Mouse (Mus musculus) hindbrain, embryonic 14.5 days (tissue): Measurements from ENCODE around the gene Slc16a8. TPM values are rescaled to one million over a fixed set of nuclear protein-coding genes. Genes with fewer than 3 reads are reported as not detected.

Source experiments
- ATAC-seq: fragments of 200-750 bp; cut with Nextera tagmentation; 2 replicates; pipeline ENCODE4 v1.8.0; 2017; ENCODE audit warnings: moderate number of reproducible peaks, mild to moderate bottlenecking, moderate TSS enrichment, moderate library complexity; ENCODE audit not compliant: low FRiP score
- DNase-seq: peaks from one replicate; pipeline ENCODE4 v3.0.0-alpha.2; 2015; ENCODE audit warnings: low spot score
- H3K27ac ChIP-seq: fragments of 300-500 bp; sonication (generic); 2 replicates; pipeline ENCODE4 v1.5.1; 2014; ENCODE audit warnings: mild to moderate bottlenecking, moderate library complexity
- H3K27me3 ChIP-seq: fragments of 300-500 bp; sonication (generic); 2 replicates; pipeline ENCODE4 v1.6.1; 2014; ENCODE audit warnings: mild to moderate bottlenecking, low read length, mixed read lengths; ENCODE audit not compliant: control insufficient read depth, insufficient read depth
- H3K36me3 ChIP-seq: fragments of 300-500 bp; sonication (generic); replicated peaks from 2 replicates; pipeline ENCODE4 v1.6.1; 2014; ENCODE audit not compliant: control insufficient read depth, insufficient read depth
- H3K4me1 ChIP-seq: fragments of 300-500 bp; sonication (generic); replicated peaks from 2 replicates; pipeline ENCODE4 v1.6.1; 2014; ENCODE audit warnings: antibody characterized with exemption, low read length, mixed read lengths; ENCODE audit not compliant: control insufficient read depth, insufficient read depth
- H3K4me2 ChIP-seq: fragments of 300-500 bp; sonication (generic); replicated peaks from 2 replicates; pipeline ENCODE4 v1.6.1; 2014; ENCODE audit warnings: mild to moderate bottlenecking, moderate library complexity
- H3K4me3 ChIP-seq: fragments of 300-500 bp; sonication (generic); replicated peaks from 2 replicates; pipeline ENCODE4 v1.5.1; 2014; ENCODE audit warnings: mild to moderate bottlenecking, low read length
- H3K9ac ChIP-seq: fragments of 300-500 bp; sonication (generic); 2 replicates; pipeline ENCODE4 v1.6.1; 2014
- H3K9me3 ChIP-seq: fragments of 300-500 bp; sonication (generic); 2 replicates; pipeline ENCODE4 v1.6.1; 2016; ENCODE audit warnings: low read length; ENCODE audit not compliant: control insufficient read depth
- WGBS: fragments of 180-500 bp; shearing (Covaris S2); extraction: QIAGEN DNeasy Blood & Tissue Kit; methylation state at CpG from one replicate; pipeline ENCODE4 v1.1.7; 2014; 5-methylcytosine and 5-hydroxymethylcytosine counted together
- polyA plus RNA-seq: library from polyadenylated mRNA; unstranded; fragments of >200 nt; fragmentation: Nextera tagmentation; extraction: Ambion mirVana; gene quantifications from 2 replicates; pipeline ENCODE4 v1.2.1, GENCODE M21; 2014

Gene Slc16a8
- polyA plus RNA-seq, 1 experiment from 2014 or later, result 1.2 TPM

GRCm38 (mm10) chr15:79252580-79252979, 2.0 kb downstream of the Slc16a8 start:
- Histone ChIP-seq H3K27me3 (peaks cover 42% of the 10 kb centered on the region), H3K9ac (peak overlapping the region; percentile 60), H3K9me3 (no peaks in the 10 kb centered on the region), H3K4me2 (peak overlapping the region; percentile 74), H3K36me3 (peaks cover 19% of the 10 kb centered on the region), H3K4me3 (peak overlapping the region; percentile 32), H3K27ac (no peak overlapping the region), H3K4me1 (peaks cover 14% of the 10 kb centered on the region; the same call in 1 of the 2 replicates)
- WGBS, result 27% methylated on average over 24 of the region's 24 CpGs
- DNase-seq, result no peak
- no peak for ATAC-seq

GRCm38 (mm10) chr15:79251781-79252491, 2.6 kb downstream of the Slc16a8 start:
- H3K4me2 ChIP-seq, result peak overlapping the region; percentile 74
- peak; percentile 52; the same call in 1 of the 2 replicates for ATAC-seq
- H3K36me3 ChIP-seq, result peaks cover 25% of the 10 kb centered on the region
- peak; percentile 40 for DNase-seq
- H3K27ac ChIP-seq, result no peak overlapping the region
- peaks cover 14% of the 10 kb centered on the region; the same call in 1 of the 2 replicates for H3K4me1 ChIP-seq
- peak overlapping the region; percentile 32 for H3K4me3 ChIP-seq
- H3K9ac ChIP-seq, result peak overlapping the region; percentile 60
- peaks cover 42% of the 10 kb centered on the region for H3K27me3 ChIP-seq
- 1% methylated on average over 56 of the region's 61 CpGs for WGBS
- H3K9me3 ChIP-seq, result no peaks in the 10 kb centered on the region

- WGBS, result 54% methylated on average over 7 of the region's 7 CpGs
- peaks cover 42% of the 10 kb centered on the region for H3K27me3 ChIP-seq
Observed at GRCm38 (mm10) chr15:79251168-79251567, 3.4 kb downstream of the Slc16a8 start.

GRCm38 (mm10) chr15:79250236-79250635, 4.3 kb downstream of the Slc16a8 start:
- H3K4me2 ChIP-seq, result no peak overlapping the region
- ATAC-seq (no peak), DNase-seq (no peak)
- WGBS, result 87% methylated on average over 2 of the region's 2 CpGs
- no peak overlapping the region for H3K9ac ChIP-seq
- H3K27me3 ChIP-seq, result peaks cover 42% of the 10 kb centered on the region
- H3K36me3 ChIP-seq, result peaks cover 42% of the 10 kb centered on the region
- no peak overlapping the region for H3K27ac ChIP-seq
- peaks cover 14% of the 10 kb centered on the region; the same call in 1 of the 2 replicates for H3K4me1 ChIP-seq
- no peaks in the 10 kb centered on the region for H3K9me3 ChIP-seq
- H3K4me3 ChIP-seq, result no peak overlapping the region

More at GRCm38 (mm10) chr15:79251168-79251567, 3.4 kb downstream of the Slc16a8 start:
- no peak overlapping the region for H3K4me3 ChIP-seq
- no peak overlapping the region for H3K27ac ChIP-seq
- H3K36me3 ChIP-seq, result peaks cover 33% of the 10 kb centered on the region
- DNase-seq (no peak), ATAC-seq (no peak)
- no peak overlapping the region; the same call in 1 of the 2 replicates for H3K9ac ChIP-seq
- H3K4me1 ChIP-seq, result peaks cover 14% of the 10 kb centered on the region; the same call in 1 of the 2 replicates
- H3K9me3 ChIP-seq, result no peaks in the 10 kb centered on the region
- 0 out of 2 replicates have a peak overlapping the region, but pooled peaks have one; percentile 74 for H3K4me2 ChIP-seq

GRCm38 (mm10) chr15:79245321-79245720, 9.2 kb downstream of the Slc16a8 start:
- no peak for ATAC-seq
- Histone ChIP-seq H3K9me3 (no peaks in the 10 kb centered on the region), H3K36me3 (peaks cover 74% of the 10 kb centered on the region), H3K27me3 (0 out of 2 replicates have a peak, but pooled peaks cover 1% of the 10 kb centered on the region), H3K4me3 (no peak overlapping the region), H3K4me2 (no peak overlapping the region), H3K9ac (no peak overlapping the region), H3K4me1 (no peaks in the 10 kb centered on the region), H3K27ac (no peak overlapping the region)
- 95% methylated on average over 3 of the region's 3 CpGs for WGBS
- DNase-seq, result no peak

GRCm38 (mm10) chr15:79244071-79244893, 10.3 kb downstream of the Slc16a8 start:
- Histone ChIP-seq H3K36me3 (peaks cover 83% of the 10 kb centered on the region), H3K4me1 (no peaks in the 10 kb centered on the region), H3K9ac (peak overlapping the region; percentile 16; the same call in 1 of the 2 replicates), H3K27me3 (no peaks in the 10 kb centered on the region), H3K27ac (no peak overlapping the region), H3K9me3 (no peaks in the 10 kb centered on the region), H3K4me3 (no peak overlapping the region), H3K4me2 (no peak overlapping the region)
- no peak for ATAC-seq
- WGBS, result 74% methylated on average over 7 of the region's 7 CpGs
- no peak for DNase-seq

- H3K36me3 ChIP-seq, result peaks cover 80% of the 10 kb centered on the region
- DNase-seq (peak; percentile 96), ATAC-seq (peak; percentile 95)
- no peaks in the 10 kb centered on the region for H3K4me1 ChIP-seq
- no peak overlapping the region for H3K9ac ChIP-seq
- no peak overlapping the region for H3K4me3 ChIP-seq
- no peaks in the 10 kb centered on the region for H3K9me3 ChIP-seq
- H3K27ac ChIP-seq, result peak overlapping the region; percentile 38; the same call in 1 of the 2 replicates
- H3K4me2 ChIP-seq, result no peak overlapping the region
- WGBS, result 20% methylated on average over 10 of the region's 10 CpGs
- no peaks in the 10 kb centered on the region for H3K27me3 ChIP-seq
Observed at GRCm38 (mm10) chr15:79243234-79244042, 11.1 kb downstream of the Slc16a8 start.

- Histone ChIP-seq H3K9me3 (no peaks in the 10 kb centered on the region), H3K27ac (no peak overlapping the region), H3K9ac (no peak overlapping the region), H3K36me3 (peaks cover 78% of the 10 kb centered on the region), H3K27me3 (no peaks in the 10 kb centered on the region), H3K4me2 (no peak overlapping the region), H3K4me1 (no peaks in the 10 kb centered on the region), H3K4me3 (no peak overlapping the region)
- DNase-seq (no peak), ATAC-seq (peak; percentile 8; the same call in 1 of the 2 replicates)
- WGBS, result 68% methylated on average over 13 of the region's 13 CpGs
Observed at GRCm38 (mm10) chr15:79242574-79243233, 11.9 kb downstream of the Slc16a8 start.
